Mouse (Mus musculus) stomach, postnatal 0 days (tissue): Measurements from ENCODE around the gene Itga1.

Experiments
- CTCF ChIP-seq: IDR thresholded peaks from 2 replicates; pipeline ENCODE4 v1.5.1; 2016; ENCODE audit warnings: antibody characterized with exemption, low read depth, mild to moderate bottlenecking, moderate library complexity
- EP300 ChIP-seq: optimal IDR thresholded peaks from 2 replicates; pipeline ENCODE3; 2016; ENCODE audit warnings: antibody characterized with exemption

DNA sequence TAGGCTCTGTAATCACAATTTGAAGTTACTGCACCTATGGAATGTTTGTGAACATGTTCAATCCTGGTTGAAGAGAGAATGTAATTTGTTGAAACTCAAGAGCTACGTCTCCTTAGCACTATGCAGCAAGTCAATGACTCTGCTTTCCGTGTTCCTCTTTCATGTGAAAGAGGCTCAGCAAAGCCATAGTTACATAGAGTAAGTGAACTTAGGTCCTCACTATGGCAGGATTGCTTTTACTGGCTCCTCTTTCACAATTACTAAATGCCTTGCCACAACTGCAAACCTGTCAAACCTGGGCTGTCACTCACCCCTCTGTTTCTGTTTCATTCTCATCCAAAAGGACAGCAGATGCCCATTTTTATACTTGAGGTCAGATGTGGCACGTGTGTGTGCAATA, 40.3 kb upstream of the Itga1 start:
- no peak for TF ChIP-seq CTCF
- TF ChIP-seq EP300 = no peak
